Mouse (Mus musculus): ENCODE data around the gene Smchd1. TPM values are rescaled to one million over a fixed set of nuclear protein-coding genes. Genes with fewer than 3 reads are reported as not detected.

The Smchd1 gene
- polyA plus RNA-seq, 1 experiment from 2014 or later = 25.7 TPM

GRCm38 (mm10) chr17:71317571-71317970 lies 157.6 kb downstream of the Smchd1 start:
- Histone ChIP-seq H3K4me3 (ENCODE audit: low read depth, low read length) (no peak overlapping the region), H3K9me3 (ENCODE audit: low read length) (no peaks in the 10 kb centered on the region), H3K36me3 (replicated peaks; ENCODE audit: insufficient read depth, low read length) (no peaks in the 10 kb centered on the region), H3K9ac (replicated peaks) (no peak overlapping the region), H3K27ac (ENCODE audit: low read depth) (no peak overlapping the region), H3K4me1 (ENCODE audit: insufficient read depth) (no peaks in the 10 kb centered on the region), H3K27me3 (ENCODE audit: insufficient read depth, low read length) (no peaks in the 10 kb centered on the region), H3K4me2 (ENCODE audit: low read depth, low read length) (no peak overlapping the region)
- TF ChIP-seq CTCF (IDR thresholded peaks at IDR 0.05; ENCODE audit: low read depth) = no peak
- no peak for TF ChIP-seq EP300 (IDR thresholded peaks at IDR 0.05; ENCODE audit: low read depth)
- ATAC-seq (no peak), DNase-seq (peak; percentile 1)
- WGBS (ENCODE audit: insufficient replicate concordance) = 82% methylated on average over 4 of the region's 4 CpGs

- H3K4me3 ChIP-seq (ENCODE audit: low read depth, low read length) = no peak overlapping the region
- no peak overlapping the region for H3K27ac ChIP-seq (ENCODE audit: low read depth)
- 69% methylated on average over 4 of the region's 4 CpGs for WGBS (ENCODE audit: insufficient replicate concordance)
- no peaks in the 10 kb centered on the region for H3K9me3 ChIP-seq (ENCODE audit: low read length)
- no peaks in the 10 kb centered on the region for H3K36me3 ChIP-seq (replicated peaks; ENCODE audit: insufficient read depth, low read length)
- TF ChIP-seq CTCF (IDR thresholded peaks at IDR 0.05; ENCODE audit: low read depth) = no peak
- TF ChIP-seq EP300 (IDR thresholded peaks at IDR 0.05; ENCODE audit: low read depth) = no peak
- DNase-seq (peak; percentile 3), ATAC-seq (no peak)
- peaks cover 14% of the 10 kb centered on the region for H3K4me1 ChIP-seq (ENCODE audit: insufficient read depth)
- H3K9ac ChIP-seq (replicated peaks) = no peak overlapping the region
- no peak overlapping the region for H3K4me2 ChIP-seq (ENCODE audit: low read depth, low read length)
- H3K27me3 ChIP-seq (ENCODE audit: insufficient read depth, low read length) = peaks cover 15% of the 10 kb centered on the region
Measured at GRCm38 (mm10) chr17:71314315-71314714, 160.8 kb downstream of the Smchd1 start.

- peak; percentile 59 for DNase-seq
- Histone ChIP-seq H3K36me3 (replicated peaks; ENCODE audit: insufficient read depth, low read length) (no peaks in the 10 kb centered on the region), H3K9ac (replicated peaks) (peak within 1 kb of the TSS; percentile 72), H3K4me3 (ENCODE audit: low read depth, low read length) (peak within 1 kb of the TSS; percentile 68), H3K4me2 (ENCODE audit: low read depth, low read length) (peak within 1 kb of the TSS; percentile 94), H3K27me3 (ENCODE audit: insufficient read depth, low read length) (peaks cover 19% of the 10 kb centered on the region), H3K4me1 (ENCODE audit: insufficient read depth) (peaks cover 14% of the 10 kb centered on the region), H3K27ac (ENCODE audit: low read depth) (peak within 1 kb of the TSS; percentile 5; the same call in 1 of the 2 replicates), H3K9me3 (ENCODE audit: low read length) (no peaks in the 10 kb centered on the region)
- WGBS (ENCODE audit: insufficient replicate concordance) = 7% methylated on average over 20 of the region's 20 CpGs
- ATAC-seq = peak; percentile 28
- TF ChIP-seq EP300 (IDR thresholded peaks at IDR 0.05; ENCODE audit: low read depth) (no peak), CTCF (IDR thresholded peaks at IDR 0.05; ENCODE audit: low read depth) (peak; percentile 82)
Measured at GRCm38 (mm10) chr17:71311340-71312171, 163.6 kb downstream of the Smchd1 start, which contains the start of gene Emilin2. Gene Emilin2, minus strand, starts transcription at chr17:71311978.

GRCm38 (mm10) chr17:71310486-71311339 lies 164.4 kb downstream of the Smchd1 start:
- peak; percentile 73 for ATAC-seq
- Histone ChIP-seq H3K27ac (ENCODE audit: low read depth) (peak overlapping the region; percentile 39; the same call in 1 of the 2 replicates), H3K4me3 (ENCODE audit: low read depth, low read length) (peak overlapping the region; percentile 68), H3K27me3 (ENCODE audit: insufficient read depth, low read length) (peaks cover 19% of the 10 kb centered on the region), H3K4me1 (ENCODE audit: insufficient read depth) (peaks cover 14% of the 10 kb centered on the region), H3K36me3 (replicated peaks; ENCODE audit: insufficient read depth, low read length) (no peaks in the 10 kb centered on the region), H3K9ac (replicated peaks) (peak overlapping the region; percentile 72), H3K9me3 (ENCODE audit: low read length) (no peaks in the 10 kb centered on the region), H3K4me2 (ENCODE audit: low read depth, low read length) (peak overlapping the region; percentile 94)
- WGBS (ENCODE audit: insufficient replicate concordance) = 2% methylated on average over 46 of the region's 67 CpGs
- TF ChIP-seq CTCF (IDR thresholded peaks at IDR 0.05; ENCODE audit: low read depth) = no peak
- no peak for TF ChIP-seq EP300 (IDR thresholded peaks at IDR 0.05; ENCODE audit: low read depth)
- peak; percentile 68 for DNase-seq

GRCm38 (mm10) chr17:71309711-71310485 lies 165.2 kb downstream of the Smchd1 start:
- DNase-seq = no peak
- Histone ChIP-seq H3K27me3 (ENCODE audit: insufficient read depth, low read length) (peaks cover 19% of the 10 kb centered on the region), H3K4me2 (ENCODE audit: low read depth, low read length) (peak overlapping the region; percentile 94), H3K9ac (replicated peaks) (peak overlapping the region; percentile 72), H3K27ac (ENCODE audit: low read depth) (no peak overlapping the region), H3K4me1 (ENCODE audit: insufficient read depth) (peaks cover 14% of the 10 kb centered on the region), H3K4me3 (ENCODE audit: low read depth, low read length) (peak overlapping the region; percentile 68), H3K36me3 (replicated peaks; ENCODE audit: insufficient read depth, low read length) (no peaks in the 10 kb centered on the region), H3K9me3 (ENCODE audit: low read length) (no peaks in the 10 kb centered on the region)
- ATAC-seq = no peak
- TF ChIP-seq CTCF (IDR thresholded peaks at IDR 0.05; ENCODE audit: low read depth) = no peak
- TF ChIP-seq EP300 (IDR thresholded peaks at IDR 0.05; ENCODE audit: low read depth) = no peak
- WGBS (ENCODE audit: insufficient replicate concordance) = 11% methylated on average over 23 of the region's 23 CpGs
